Mouse (Mus musculus): ENCODE measurements around the gene Wars2.

Wars2 gene

DNA sequence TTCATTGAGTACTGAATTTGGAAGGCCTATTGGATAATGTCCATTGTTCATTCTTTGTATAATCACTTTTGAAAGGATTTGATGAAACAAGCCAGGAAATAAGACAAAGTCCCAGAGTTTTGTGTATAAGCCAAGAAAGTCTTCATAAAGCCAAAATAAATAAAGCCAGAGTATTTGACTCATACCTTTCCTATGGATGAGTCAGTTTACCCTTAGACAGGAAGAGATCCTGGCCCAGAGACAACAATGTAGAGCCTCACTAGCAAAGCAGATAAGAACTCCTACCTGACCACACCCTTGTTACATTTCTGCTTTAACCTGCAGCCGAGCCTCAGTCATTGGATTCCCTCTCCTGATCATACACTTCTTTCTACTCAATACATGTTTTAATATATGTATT is 47.2 kb downstream of the Wars2 start:
- no peak for DNase-seq (ENCODE audit: low spot score)

DNA sequence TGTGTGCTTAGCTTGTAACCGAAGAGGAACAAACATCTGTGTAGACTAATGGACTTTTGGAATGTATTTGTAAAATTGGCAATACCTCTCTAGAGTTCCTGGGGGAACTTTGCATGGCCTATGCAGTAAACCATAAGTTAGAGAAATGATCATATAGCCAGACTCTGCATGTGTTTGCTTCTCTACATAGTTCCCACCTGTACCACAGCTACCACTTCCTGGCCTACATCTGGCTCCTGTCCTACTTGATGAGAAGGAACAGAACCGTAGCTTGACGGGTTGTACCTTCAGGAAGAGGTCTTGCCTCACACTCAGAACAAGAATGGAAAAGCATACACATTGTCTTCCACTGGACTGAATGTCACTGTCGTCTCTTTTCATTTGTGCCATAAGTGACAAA is 52.7 kb downstream of the Wars2 start:
- DNase-seq (ENCODE audit: low spot score) = no peak

DNA sequence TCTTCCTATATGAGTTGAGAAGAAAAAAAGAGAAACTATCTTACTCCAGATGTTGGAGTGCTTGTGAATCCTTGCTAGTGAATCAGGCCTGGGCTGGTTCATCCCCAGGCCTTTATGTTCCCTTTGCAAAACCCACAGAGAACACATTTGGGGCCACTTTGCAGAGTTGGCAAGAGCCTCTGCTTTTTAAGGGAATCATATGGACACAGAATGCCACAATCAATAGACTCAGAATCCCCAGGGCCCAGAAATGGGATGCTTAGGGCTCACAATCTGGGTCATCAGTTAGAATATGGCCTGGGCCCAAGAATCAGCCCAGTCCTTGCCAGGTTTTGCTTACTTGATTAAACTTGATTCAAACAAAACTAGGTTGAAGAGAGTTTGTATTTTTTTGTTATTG is 62.5 kb downstream of the Wars2 start:
- DNase-seq (ENCODE audit: low spot score) = no peak

DNA sequence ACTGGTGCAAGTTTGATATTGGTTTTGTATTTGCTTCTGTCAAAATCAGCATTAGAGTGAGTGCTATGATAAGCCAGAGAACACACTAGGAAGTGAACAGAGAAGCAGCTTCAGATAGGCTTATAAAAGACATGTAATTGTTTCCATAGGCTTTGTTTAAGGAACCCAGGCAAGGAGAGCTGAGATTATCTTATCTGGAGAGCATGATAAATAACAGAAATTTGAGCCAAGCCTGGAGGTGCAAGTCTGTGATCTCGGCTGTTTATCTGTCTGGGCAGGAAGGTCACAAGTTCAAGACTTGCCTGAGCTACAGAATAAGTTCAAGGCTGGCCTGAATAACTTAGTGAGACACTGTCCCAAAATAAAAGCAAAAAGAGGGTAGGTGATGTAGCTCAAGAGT is 67.5 kb downstream of the Wars2 start:
- DNase-seq (ENCODE audit: low spot score) = no peak

GRCm38 (mm10) chr3:99211105-99211698 is 70.3 kb downstream of the Wars2 start:
- DNase-seq (ENCODE audit: low spot score) = no peak

DNA sequence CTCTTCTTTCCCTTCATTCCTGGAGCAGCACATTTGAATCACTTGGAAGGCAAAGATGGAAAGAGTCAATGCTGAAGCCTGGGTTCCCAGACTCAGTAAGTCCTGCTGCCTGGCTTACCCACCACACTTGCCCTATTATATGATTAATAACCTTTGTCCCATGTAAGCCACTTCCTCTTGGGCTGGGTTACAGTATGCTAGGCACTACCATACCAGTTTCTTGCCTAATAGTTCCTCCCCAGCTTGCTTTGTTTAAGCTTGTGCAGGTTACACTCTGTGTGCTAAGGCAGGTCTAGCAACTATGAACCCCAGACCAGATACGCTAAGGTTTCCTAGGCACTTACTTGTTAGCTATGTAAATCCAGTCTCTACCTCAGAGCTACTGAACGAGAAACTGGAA is 86.9 kb downstream of the Wars2 start:
- DNase-seq (ENCODE audit: low spot score) = no peak

- DNase-seq (ENCODE audit: low spot score) = no peak
Measured at GRCm38 (mm10) chr3:99233393-99234318, 92.8 kb downstream of the Wars2 start.

DNA sequence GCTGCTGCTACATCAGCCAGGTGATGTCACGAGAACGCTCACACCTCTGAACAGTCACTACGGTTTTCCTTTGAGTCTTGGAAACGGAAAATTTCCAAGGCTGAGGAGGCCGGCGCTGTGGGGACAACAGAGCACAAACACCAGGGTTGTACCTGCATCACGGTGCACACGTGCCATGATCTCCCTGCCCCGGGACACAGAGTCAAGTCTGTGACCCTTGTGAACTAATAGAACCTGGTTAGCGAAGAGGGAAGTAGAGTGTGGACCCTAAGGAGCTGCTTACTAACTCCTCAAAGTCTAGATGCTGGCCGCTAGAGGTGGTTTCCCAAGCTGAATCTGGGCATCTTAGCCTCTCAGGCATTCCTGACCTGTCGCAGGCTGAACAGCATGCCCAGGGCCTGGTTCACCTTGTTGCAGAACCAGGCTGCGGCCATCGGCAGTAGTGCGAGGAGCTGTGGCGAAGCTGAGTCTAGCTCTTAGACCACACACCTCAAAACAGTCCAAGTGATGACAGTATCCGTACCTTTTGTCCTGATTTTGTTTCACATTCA is 93.5 kb downstream of the Wars2 start:
- no peak for DNase-seq (ENCODE audit: low spot score)

DNA sequence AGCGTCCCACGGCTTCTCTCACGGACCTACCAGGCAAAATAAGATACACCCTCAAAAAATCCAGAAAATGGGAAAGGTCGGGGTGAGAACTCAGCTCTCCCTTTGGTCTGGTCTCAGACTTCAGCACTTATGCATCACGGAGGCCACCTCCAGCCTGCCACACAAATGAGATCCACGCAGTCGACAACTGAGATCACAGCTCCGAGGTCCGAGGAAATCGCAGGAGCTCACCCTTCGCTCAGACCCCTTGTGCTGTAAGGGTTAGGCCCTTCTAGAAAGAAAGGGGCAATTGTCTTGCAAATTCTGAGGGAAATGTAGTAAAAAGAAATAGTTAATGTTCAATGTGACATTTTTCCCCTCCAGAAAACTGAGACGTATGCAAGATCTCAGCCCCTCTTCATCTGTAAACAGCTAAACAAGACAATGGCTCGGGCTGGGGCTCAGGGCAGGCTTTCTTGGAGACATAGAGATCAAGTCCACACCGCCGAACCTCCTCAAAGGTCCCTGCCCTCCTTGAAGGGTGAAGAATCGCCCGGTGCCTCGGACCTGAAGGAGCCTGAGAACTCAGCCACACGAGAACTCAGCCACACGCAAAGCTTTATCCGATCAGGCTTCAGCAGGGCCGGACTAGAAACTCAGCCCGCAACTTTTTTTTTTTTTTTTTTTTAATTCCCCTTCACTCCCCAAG is 94.4 kb downstream of the Wars2 start:
- DNase-seq (ENCODE audit: low spot score) = no peak

- no peak for DNase-seq (ENCODE audit: low spot score)
Measured at GRCm38 (mm10) chr3:99235804-99236755, 95.2 kb downstream of the Wars2 start.

GRCm38 (mm10) chr3:99238691-99239090 is 97.8 kb downstream of the Wars2 start:
- no peak for DNase-seq (ENCODE audit: low spot score)

DNA sequence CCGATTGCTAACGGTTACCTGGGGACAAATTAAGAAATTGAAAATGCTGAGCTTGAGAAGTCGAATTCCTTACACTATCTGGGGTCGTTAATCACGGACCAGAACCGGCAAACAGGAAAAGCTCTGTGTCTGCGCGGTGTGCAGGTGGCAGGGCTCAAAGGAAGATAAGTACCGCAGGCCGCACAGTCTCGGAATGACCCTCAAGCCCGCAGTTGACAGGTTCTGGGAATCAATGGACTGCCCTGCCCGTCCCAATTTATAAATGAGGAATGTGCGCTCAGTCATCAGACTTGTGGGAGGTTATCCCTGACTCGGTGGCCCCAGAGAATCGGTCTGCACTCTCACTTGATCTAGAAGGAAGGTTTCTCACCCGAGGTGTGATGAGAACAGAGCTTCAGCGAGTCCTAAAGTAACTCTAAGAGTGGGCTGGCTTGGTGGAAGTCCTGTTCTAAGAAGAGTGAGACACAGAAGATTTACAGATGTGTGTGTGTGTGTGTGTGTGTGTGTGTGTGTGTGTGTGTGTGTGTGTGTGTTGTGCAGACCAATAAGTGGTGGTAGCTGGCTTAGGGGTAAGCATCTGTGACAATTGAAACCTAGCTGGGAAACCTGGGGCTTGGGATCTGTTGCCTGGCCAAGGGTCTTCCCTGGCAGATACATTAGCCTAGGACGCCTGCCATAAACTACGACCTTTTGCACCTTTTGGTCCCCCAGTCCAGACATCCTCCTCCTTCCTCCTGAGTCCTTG is 98.6 kb downstream of the Wars2 start:
- DNase-seq (ENCODE audit: low spot score) = no peak

DNA sequence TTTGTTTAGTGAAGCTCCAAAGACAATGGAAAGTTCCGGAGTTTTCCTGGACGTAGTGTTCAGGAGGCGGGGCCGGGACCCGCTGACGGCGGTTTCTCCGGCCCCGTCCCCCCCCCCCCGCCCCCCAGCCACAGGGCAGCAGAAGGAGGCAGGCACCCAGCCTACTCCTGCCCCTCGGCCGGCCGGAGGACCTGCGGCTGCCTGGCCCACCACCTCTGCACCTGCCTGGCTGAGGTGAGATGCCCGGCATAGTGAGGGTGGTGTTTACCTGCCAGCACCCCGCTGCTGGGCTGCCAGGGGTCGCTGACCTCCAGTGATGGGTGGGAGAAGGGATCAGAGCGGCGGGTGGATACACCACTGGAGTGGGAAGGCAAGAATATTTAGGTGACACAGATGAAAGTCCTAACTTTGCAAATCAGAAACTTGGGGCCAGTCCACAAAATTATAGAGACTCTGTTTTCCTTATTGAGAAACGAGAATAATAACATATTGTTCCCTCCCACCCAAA is 99.4 kb downstream of the Wars2 start, which contains the start of gene Tbx15:
Gene Tbx15, plus strand, starts transcription at position 169 of the 508 bp plus-strand sequence.
- DNase-seq (ENCODE audit: low spot score) = no peak

GRCm38 (mm10) chr3:99240811-99241738 is 100.2 kb downstream of the Wars2 start:
- no peak for DNase-seq (ENCODE audit: low spot score)

- DNase-seq (ENCODE audit: low spot score) = no peak
Measured at GRCm38 (mm10) chr3:99242481-99242880, 101.6 kb downstream of the Wars2 start.

DNA sequence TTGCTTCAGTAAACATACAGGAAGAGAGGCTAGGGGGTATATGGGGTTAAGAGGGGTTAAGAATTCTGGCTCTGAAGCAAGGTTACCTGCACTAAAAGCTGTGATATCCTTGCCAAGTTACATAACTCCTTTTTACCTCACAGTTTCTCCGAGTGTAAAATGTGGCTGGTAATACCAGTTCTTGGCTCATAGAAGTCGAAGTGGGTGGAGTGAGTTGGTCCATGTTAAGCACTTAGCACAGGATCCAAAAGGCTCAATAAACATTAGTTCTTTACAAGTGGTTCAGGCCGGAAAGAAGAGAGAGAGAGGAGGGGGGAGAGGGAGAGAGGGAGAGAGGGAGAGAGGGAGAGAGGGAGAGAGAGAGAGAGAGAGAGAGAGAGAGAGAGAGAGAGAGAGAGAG is 104.5 kb downstream of the Wars2 start:
- no peak for DNase-seq (ENCODE audit: low spot score)

DNA sequence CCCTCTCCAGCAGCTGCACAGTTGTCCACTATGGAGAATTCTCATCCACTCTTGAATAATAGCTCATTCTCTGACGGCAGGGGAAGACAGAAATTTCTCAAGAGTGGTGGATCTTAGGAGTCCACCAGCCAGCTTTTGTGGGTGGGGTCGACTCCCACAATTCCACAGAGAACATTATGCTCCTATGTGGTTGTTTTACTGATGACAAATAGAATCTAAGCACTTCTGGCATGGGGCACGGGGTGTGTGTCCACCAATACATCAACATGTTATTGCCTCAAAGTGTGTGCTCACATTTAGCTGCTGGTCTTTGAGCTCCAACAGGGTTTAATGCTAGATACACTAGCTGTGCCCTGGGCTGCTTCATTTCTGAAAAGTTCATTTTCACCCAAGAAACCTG is 105.8 kb downstream of the Wars2 start:
- no peak for DNase-seq (ENCODE audit: low spot score)

- no peak for DNase-seq (ENCODE audit: low spot score)
Measured at GRCm38 (mm10) chr3:99247586-99247985, 106.7 kb downstream of the Wars2 start.

Data from MN1 (cell line).